Mouse (Mus musculus): ENCODE data around the gene Srp54b. TPM values are rescaled to one million over a fixed set of nuclear protein-coding genes. Genes with fewer than 3 reads are reported as not detected.
"Not testable (repeated sequence)": the region's sequence is repeated elsewhere in the genome, so short reads cannot be mapped to it uniquely, and the experiment has no call there.

Srp54b gene
- total RNA-seq (2021) (10 to 100 TPM; 65.2 to 78.5 TPM), polyA plus RNA-seq (2012; rRNA removed) (50.4 and 75.2 TPM in 2 replicates)
- long read RNA-seq, transcript Srp54b-201 (16 exons, 3,646 nt), result major isoform, 67 of 73 reads
- long read RNA-seq, partial matches to known transcripts, result 1 of 73 reads
- long read RNA-seq, other reads (novel, unspliced or antisense), result 5 of 73 reads

DNA sequence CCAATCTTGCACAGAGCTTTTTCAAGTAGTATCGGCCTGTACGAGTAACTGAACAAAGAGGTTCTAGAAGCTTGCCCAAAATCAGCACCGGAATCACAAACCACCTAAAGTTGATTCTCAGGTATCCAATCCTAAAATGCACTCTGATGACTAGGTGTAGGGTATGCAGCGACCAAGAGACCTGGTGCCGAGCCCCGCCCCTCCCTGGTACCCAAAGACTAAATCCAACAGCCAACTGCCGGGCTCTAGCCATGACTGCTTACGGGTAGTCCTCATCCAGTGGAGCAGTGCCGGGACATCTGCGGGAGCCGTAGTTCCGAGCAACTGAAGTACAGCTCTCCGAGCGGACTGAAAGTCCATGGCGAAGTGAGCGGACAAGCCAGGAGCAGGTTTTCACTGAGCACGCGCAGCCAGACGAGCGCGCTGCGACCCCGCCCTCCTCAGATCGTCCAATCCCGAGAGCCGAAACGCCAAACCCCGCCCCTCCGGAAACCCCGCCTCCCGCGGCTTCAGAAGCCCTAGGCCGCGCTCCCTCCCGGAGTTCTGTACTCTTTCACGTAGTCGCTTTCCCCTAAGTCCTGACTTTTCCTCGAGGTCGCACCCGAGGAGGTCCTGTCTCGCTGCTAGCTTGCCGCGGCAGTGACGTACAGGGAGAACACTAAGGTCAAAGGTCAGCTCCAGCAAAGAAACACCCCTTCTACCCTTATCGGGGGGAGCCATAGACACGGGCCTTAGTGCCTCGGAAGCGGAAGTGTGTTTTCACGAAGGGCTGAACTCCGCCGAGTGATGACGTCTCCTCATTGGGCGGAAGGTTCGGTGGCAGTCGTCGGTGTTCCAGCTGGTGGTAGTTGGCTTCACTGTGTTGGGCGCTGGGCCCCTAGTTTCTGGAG is at the start of gene Srp54b:
Gene Srp54b (plus strand): TSS at position 546 of the 890 bp plus-strand sequence.
- DNase-seq, result not testable (repeated sequence)

DNA sequence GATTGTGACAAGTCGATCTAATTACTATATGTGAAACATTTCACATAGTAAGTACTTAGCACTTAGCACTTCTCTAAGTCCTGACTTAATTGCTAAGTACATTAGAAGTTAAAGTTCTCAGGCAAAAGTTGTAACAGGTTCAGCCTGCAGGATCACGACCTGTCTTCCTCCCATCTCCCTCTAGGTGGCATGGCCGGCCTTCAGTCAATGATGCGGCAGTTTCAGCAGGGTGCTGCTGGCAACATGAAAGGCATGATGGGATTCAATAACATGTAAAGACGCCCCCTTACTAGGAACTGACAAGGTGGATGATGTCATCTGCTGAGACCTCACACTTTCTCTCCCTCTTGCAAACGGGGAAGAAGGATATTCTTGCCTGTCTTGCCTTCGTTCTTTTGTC is 42.3 kb upstream of the Srp54b start:
- DNase-seq, result not testable (repeated sequence)

DNA sequence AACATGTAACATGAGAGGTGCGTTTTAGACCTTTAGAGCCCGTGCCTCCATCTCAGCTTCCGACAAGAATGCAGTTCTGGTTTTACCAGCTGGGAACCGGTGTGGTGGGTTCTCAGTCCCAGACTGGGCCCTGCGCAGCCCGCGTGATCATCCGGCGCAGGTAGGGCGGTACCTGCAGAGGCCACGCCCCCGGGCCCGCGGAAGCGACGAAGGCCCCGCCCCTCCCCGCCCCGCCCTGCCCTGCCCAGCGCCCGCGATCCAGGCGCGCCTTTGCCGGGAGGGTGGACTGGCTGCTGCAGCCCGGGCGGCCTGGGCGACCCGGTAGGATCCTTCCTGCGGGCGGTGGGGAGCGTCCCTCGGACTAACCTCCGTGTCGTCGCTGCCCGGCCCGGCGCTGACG is 30.7 kb upstream of the Srp54b start, which contains the start of gene Fam177a:
Gene Fam177a (plus strand): TSS at position 228 of the 400 bp plus-strand sequence.
- not testable (repeated sequence) for DNase-seq

DNA sequence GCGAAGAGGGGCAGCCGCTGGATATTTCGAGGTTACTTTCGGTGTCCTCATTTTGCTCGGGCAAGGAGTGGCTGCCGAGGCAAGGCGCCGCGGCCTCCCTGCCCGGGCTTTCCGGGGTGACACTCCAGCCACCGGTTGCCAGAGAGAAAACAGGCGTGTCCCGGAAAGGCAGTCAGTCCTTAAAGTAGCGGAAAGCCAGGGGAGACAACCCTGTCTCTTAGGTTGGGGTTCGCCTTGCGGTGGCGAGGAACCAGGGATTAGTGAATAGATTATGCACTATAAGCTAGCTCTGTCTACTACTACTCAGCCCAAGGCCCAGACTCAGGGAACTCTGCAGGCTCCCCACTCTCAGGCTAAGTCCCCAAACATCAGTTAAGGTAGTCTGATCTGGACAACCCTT is 30.2 kb upstream of the Srp54b start:
- DNase-seq, result not testable (repeated sequence)

DNA sequence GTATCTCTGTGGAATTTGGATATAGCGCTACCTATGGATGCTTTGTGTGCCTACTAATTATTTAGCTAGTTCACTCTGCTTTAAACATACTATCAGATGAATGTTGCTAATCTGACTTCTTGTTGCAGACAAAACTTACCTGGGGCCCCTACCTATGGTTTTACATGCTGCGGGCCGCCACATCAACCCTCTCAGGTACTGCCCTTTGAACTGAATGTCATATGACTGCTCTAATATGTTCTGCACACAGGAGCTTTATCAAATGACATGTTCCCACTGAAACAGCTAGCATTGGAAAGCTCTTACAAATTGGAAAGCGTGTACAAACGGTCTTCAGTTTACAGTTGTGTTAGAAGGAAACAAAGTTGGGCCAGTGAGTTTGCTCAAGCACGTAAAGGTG is 19.4 kb upstream of the Srp54b start:
- DNase-seq, result not testable (repeated sequence)

DNA sequence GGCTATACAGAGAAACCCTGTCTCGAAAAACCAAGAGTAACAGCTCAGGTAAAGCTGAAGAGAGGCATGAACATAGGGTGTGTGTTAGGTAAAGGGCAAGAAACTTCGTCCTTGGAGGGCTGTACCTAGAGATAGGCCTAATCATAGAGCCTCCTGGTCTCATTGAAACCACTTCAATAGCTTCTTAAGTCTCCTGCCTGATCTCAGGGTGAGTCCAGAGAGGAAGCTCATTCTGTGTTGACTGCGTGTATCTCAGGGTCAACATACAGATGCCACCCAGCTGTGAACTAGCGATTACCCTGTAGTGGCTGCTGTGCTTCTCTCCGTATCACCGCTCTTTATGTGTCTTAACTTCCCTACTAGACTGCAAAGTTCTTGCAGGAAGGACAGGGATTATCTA is 17.0 kb upstream of the Srp54b start:
- not testable (repeated sequence) for DNase-seq

DNA sequence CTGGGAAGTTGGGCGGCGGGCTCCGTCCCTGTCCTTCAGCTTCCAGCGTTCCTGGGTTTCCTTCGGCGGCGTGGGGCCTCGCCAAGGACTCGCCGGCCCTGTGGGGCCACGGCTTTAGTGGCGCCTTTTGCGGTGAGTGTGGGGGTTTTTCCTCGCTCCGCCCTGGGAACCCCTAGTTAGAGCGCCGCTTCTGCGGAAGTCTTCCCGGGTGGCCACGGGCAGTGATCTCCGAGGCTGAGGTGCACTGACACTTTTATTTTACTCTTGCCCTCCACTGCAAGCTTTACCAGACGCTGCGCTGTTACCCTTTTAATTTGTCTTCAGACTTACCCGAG is 512 bp downstream of the Srp54b start:
- not testable (repeated sequence) for DNase-seq

DNA sequence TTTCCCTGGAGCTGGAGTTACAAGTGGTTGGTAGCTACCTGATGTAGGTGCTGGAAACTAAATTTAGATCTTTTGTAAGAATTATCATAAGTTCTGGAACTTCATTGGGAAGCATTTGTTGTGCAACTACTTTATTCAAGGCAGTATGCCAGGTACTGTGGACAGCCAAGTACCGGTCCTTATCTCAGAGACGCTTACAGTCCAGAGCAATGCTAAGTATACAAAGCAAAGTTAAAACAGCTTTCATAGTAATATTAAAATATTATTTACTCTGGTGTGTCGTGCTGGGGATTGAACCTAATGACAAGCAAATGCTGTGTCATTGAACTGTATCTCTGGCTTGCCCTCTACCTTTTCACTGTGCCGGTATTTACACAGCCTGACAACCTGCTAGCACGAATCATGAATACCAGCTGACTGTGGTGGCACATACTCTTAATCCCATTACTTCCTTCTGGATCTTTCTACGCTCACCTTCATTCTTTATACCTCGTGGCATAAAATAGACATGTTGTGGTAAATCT is 12.2 kb downstream of the Srp54b start:
- DNase-seq, result not testable (repeated sequence)

DNA sequence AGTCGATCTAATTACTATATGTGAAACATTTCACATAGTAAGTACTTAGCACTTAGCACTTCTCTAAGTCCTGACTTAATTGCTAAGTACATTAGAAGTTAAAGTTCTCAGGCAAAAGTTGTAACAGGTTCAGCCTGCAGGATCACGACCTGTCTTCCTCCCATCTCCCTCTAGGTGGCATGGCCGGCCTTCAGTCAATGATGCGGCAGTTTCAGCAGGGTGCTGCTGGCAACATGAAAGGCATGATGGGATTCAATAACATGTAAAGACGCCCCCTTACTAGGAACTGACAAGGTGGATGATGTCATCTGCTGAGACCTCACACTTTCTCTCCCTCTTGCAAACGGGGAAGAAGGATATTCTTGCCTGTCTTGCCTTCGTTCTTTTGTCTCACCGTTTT is 32.8 kb downstream of the Srp54b start:
- DNase-seq, result not testable (repeated sequence)

DNA sequence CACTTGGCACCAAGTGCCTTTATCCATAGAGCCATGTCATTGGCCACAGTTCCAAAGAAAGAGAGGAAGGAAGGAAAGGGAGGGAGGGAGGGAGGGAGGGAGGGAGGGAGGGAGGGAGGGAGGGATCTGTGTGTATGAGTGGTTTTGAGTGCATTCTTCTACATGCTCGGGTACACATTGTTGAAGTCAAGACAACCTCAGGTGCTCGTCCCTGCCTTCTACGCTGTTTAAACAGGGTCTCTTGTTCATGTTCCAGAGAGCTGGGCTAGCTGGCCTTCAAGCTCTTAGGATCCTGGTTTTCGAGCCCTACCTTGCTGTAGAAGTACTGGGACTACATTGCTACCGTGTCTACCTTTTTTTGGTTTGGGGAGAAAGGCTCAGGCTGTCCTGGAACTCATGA is 34.2 kb downstream of the Srp54b start:
- not testable (repeated sequence) for DNase-seq

DNA sequence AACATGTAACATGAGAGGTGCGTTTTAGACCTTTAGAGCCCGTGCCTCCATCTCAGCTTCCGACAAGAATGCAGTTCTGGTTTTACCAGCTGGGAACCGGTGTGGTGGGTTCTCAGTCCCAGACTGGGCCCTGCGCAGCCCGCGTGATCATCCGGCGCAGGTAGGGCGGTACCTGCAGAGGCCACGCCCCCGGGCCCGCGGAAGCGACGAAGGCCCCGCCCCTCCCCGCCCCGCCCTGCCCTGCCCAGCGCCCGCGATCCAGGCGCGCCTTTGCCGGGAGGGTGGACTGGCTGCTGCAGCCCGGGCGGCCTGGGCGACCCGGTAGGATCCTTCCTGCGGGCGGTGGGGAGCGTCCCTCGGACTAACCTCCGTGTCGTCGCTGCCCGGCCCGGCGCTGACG is 44.4 kb downstream of the Srp54b start, which contains the start of gene 1700047I17Rik2:
Gene 1700047I17Rik2 (plus strand): TSS at position 287 of the 400 bp plus-strand sequence.
- DNase-seq, result not testable (repeated sequence)

DNA sequence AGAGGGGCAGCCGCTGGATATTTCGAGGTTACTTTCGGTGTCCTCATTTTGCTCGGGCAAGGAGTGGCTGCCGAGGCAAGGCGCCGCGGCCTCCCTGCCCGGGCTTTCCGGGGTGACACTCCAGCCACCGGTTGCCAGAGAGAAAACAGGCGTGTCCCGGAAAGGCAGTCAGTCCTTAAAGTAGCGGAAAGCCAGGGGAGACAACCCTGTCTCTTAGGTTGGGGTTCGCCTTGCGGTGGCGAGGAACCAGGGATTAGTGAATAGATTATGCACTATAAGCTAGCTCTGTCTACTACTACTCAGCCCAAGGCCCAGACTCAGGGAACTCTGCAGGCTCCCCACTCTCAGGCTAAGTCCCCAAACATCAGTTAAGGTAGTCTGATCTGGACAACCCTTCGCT is 44.9 kb downstream of the Srp54b start:
- not testable (repeated sequence) for DNase-seq

DNA sequence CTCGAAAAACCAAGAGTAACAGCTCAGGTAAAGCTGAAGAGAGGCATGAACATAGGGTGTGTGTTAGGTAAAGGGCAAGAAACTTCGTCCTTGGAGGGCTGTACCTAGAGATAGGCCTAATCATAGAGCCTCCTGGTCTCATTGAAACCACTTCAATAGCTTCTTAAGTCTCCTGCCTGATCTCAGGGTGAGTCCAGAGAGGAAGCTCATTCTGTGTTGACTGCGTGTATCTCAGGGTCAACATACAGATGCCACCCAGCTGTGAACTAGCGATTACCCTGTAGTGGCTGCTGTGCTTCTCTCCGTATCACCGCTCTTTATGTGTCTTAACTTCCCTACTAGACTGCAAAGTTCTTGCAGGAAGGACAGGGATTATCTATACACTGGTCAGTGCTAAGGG is 58.0 kb downstream of the Srp54b start:
- not testable (repeated sequence) for DNase-seq

DNA sequence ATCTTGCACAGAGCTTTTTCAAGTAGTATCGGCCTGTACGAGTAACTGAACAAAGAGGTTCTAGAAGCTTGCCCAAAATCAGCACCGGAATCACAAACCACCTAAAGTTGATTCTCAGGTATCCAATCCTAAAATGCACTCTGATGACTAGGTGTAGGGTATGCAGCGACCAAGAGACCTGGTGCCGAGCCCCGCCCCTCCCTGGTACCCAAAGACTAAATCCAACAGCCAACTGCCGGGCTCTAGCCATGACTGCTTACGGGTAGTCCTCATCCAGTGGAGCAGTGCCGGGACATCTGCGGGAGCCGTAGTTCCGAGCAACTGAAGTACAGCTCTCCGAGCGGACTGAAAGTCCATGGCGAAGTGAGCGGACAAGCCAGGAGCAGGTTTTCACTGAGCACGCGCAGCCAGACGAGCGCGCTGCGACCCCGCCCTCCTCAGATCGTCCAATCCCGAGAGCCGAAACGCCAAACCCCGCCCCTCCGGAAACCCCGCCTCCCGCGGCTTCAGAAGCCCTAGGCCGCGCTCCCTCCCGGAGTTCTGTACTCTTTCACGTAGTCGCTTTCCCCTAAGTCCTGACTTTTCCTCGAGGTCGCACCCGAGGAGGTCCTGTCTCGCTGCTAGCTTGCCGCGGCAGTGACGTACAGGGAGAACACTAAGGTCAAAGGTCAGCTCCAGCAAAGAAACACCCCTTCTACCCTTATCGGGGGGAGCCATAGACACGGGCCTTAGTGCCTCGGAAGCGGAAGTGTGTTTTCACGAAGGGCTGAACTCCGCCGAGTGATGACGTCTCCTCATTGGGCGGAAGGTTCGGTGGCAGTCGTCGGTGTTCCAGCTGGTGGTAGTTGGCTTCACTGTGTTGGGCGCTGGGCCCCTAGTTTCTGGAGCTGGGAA is 75.0 kb downstream of the Srp54b start, which contains the start of gene Srp54c:
Gene Srp54c (plus strand): TSS at position 543 of the 894 bp plus-strand sequence.
- DNase-seq, result not testable (repeated sequence)

DNA sequence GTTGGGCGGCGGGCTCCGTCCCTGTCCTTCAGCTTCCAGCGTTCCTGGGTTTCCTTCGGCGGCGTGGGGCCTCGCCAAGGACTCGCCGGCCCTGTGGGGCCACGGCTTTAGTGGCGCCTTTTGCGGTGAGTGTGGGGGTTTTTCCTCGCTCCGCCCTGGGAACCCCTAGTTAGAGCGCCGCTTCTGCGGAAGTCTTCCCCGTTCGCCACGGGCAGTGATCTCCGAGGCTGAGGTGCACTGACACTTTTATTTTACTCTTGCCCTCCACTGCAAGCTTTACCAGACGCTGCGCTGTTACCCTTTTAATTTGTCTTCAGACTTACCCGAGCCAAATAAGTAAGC is 75.6 kb downstream of the Srp54b start:
- peak; percentile 8 for DNase-seq

Other genes starting within 250 kb of the Srp54b start
- gene Gm20403, start 168.6 kb upstream of the Srp54b start, total RNA-seq (2021), result not detected
- gene Gm20403, start 168.6 kb upstream of the Srp54b start, polyA plus RNA-seq (2012; rRNA removed), result not detected in 2 replicates
- gene Baz1a, start 140.8 kb upstream of the Srp54b start, total RNA-seq (2021), result 10 to 100 TPM; 16.5 to 37.6 TPM
- 0.44 and 1.4 TPM in 2 replicates for gene Baz1a, start 140.8 kb upstream of the Srp54b start, polyA plus RNA-seq (2012; rRNA removed)
- gene 2700097O09Rik, start 75.0 kb upstream of the Srp54b start, total RNA-seq (2021), result 10 to 100 TPM in 1 of 2 experiments, 1 to 10 TPM in 1; 8.9 to 11.6 TPM
- 1.8 and 2.4 TPM in 2 replicates for gene 2700097O09Rik, start 75.0 kb upstream of the Srp54b start, polyA plus RNA-seq (2012; rRNA removed)
- 100 to 1,000 TPM; 126 to 192 TPM for gene Srp54a, start 74.8 kb upstream of the Srp54b start, total RNA-seq (2021)
- gene Srp54a, start 74.8 kb upstream of the Srp54b start, polyA plus RNA-seq (2012; rRNA removed), result 24.5 and 30.0 TPM in 2 replicates
- 10 to 100 TPM in 1 of 2 experiments, 1 to 10 TPM in 1; 4.9 to 10.1 TPM for gene Fam177a, start 30.6 kb upstream of the Srp54b start, total RNA-seq (2021)
- 3.4 TPM in 2 replicates for gene Fam177a, start 30.6 kb upstream of the Srp54b start, polyA plus RNA-seq (2012; rRNA removed)
- 1 to 10 TPM; 2.1 to 8.9 TPM for gene 1700047I17Rik2, start 44.5 kb downstream of the Srp54b start, total RNA-seq (2021)
- gene 1700047I17Rik2, start 44.5 kb downstream of the Srp54b start, polyA plus RNA-seq (2012; rRNA removed), result not detected in 2 replicates
- gene Srp54c, start 75.1 kb downstream of the Srp54b start, total RNA-seq (2021), result 10 to 100 TPM; 42.0 to 85.9 TPM
- gene Srp54c, start 75.1 kb downstream of the Srp54b start, polyA plus RNA-seq (2012; rRNA removed), result 4.1 and 8.5 TPM in 2 replicates
- gene 1110008L16Rik, start 144.5 kb downstream of the Srp54b start, total RNA-seq (2021), result 10 to 100 TPM; 18.0 to 20.7 TPM
- 3.1 and 4.5 TPM in 2 replicates for gene 1110008L16Rik, start 144.5 kb downstream of the Srp54b start, polyA plus RNA-seq (2012; rRNA removed)
- gene Ppp2r3c, start 147.9 kb downstream of the Srp54b start, total RNA-seq (2021), result 10 to 100 TPM; 11.3 to 12.9 TPM
- gene Ppp2r3c, start 147.9 kb downstream of the Srp54b start, polyA plus RNA-seq (2012; rRNA removed), result 0.39 and 0.40 TPM in 2 replicates
- gene Psma6, start 229.1 kb downstream of the Srp54b start, total RNA-seq (2021), result 100 to 1,000 TPM; 208 to 242 TPM
- gene Psma6, start 229.1 kb downstream of the Srp54b start, polyA plus RNA-seq (2012; rRNA removed), result 12.5 and 14.8 TPM in 2 replicates